Mouse (Mus musculus) liver, embryonic 14.5 days (tissue): ENCODE measurements at regions not wholly inside any gene's neighbourhood (a gene's known extent, or its start where the extent isn't known, plus 50 kb on each side); places are given as distances from the start of the nearest gene placed in this dataset.

Experiments
- CTCF ChIP-seq: IDR thresholded peaks from 2 replicates; pipeline ENCODE4 v1.5.1; 2016; ENCODE audit warnings: antibody characterized with exemption, low read depth, control low read depth
- EP300 ChIP-seq: IDR thresholded peaks from 2 replicates; pipeline ENCODE4 v1.6.1; 2016; ENCODE audit warnings: antibody characterized with exemption, low read depth

GRCm38 (mm10) chr9:84240491-84240975 is 315.6 kb downstream of the Bckdhb start:
- no peak for TF ChIP-seq CTCF
- TF ChIP-seq EP300: no peak
